Mouse (Mus musculus): ENCODE measurements around the gene Nit2.

DNA sequence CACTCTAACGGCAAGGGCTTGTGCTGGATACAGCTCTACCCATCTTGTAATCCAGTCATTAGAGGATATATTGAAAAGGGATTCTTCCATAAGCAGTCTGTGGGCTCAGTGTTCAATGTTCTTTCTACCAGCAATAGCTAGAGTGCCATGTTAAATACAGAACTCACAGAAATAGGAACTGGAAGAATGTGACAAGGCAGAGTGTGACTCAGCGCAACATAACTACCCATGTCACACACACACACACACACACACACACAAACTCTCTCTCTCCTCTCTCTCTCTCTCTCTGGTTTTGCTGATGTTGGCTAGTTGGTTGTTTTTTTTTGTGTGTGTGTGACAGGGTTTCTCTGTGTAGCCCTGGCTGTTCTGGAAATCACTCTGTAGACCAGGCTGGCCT lies 43.9 kb upstream of the Nit2 start:
- no peak for TF ChIP-seq GATA1 (IDR thresholded peaks at IDR 0.05; ENCODE audit: low read depth, low read length)
- no peak for TF ChIP-seq GABPA (IDR thresholded peaks at IDR 0.05; ENCODE audit: low read depth, low read length)
- no peak for TF ChIP-seq POLR2A (IDR thresholded peaks at IDR 0.05; ENCODE audit: control insufficient read depth in 1 of 2, insufficient read depth in 1 of 2, low read depth in 1 of 2, low read length in 2 of 2, poor library complexity in 1 of 2)
- no peak for TF ChIP-seq MAX (IDR thresholded peaks at IDR 0.05; ENCODE audit: low read length)
